Mouse (Mus musculus) retina, postnatal 7 days (tissue): ENCODE measurements around the gene Adgrb3.
"Not testable (repeated sequence)": the region's sequence is repeated elsewhere in the genome, so short reads cannot be mapped to it uniquely, and the experiment has no call there.

Source experiments
- DNase-seq: peaks from one replicate; pipeline ENCODE4 v3.0.0-alpha.2; 2012; ENCODE audit warnings: low read depth, low spot score

The Adgrb3 gene

GRCm38 (mm10) chr1:25510321-25511055, 319.0 kb downstream of the Adgrb3 start:
- peak; percentile 40 for DNase-seq

GRCm38 (mm10) chr1:25504313-25504712, 325.2 kb downstream of the Adgrb3 start:
- DNase-seq: no peak

- no peak for DNase-seq
These were observed 326.0 kb downstream of the Adgrb3 start for GRCm38 (mm10) chr1:25503524-25503923.

DNA sequence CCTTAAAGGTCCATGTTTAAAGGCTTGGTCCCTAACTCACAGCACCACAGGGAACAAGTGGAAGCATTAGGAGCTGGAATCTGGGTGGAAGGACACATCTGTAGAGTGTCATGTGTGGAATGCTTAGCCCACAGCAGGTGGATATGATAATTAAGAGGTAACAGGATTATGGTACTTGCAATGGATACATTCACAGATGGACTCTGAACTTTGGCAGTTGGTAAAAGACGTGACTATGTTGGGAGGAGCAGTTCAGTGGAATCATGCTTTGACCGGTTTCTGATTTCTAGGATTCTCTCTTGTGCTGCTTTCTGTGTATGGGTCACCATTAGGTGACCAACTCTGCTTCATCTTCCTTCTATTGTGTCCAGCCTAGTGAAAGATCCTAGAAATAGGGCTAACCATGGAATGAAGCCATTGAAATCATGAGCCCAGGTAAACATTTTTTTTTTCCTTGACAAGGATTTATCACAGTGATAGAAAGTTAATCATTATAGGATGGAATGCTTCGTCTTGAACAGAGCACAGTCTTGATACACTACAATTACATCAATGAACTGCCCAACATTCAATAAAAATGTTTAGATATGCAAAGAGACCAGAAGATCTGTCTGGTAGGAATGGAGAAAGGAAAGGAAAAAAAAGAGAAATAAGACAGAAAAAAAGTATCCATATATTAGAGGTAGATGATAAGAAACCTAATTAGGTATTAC, 334.1 kb downstream of the Adgrb3 start:
- DNase-seq: no peak

DNA sequence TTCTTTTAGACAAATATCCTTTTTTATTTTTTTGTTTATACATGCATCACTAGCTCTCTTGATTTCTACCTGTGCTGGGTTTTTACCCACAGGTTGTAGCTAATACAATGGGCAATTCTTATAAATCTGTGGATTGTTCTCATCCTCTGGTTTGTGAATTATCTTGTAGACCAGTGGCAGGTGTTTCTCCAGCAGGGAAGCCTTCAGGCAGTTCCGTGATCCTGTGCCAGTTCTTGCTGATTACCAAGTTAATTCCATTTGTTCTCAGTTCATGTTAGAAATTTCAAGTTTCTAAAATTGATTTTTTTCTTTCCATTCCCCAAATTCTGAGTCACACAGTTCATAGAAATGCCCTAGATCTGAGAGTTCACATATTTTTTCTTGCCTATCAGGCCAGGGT, 338.0 kb downstream of the Adgrb3 start:
- no peak for DNase-seq

DNA sequence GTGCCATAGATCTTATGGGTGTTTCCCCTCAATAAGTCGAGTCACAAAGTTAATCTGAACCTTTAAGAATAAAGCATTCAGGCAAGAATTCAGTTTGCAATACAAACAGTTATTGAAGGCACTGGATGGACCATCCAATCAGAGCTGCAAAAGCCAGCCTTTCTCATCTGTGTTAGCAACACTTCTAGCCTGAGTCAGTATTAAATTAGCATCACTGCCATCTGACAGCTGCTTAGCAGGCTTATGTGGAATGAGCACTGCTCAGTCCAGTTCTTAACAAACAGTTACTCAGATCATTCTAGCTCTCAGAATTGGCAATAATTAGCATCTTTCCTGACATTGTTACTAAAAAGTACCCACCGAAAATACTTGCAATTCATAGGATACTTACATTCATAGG, 339.3 kb downstream of the Adgrb3 start:
- no peak for DNase-seq

GRCm38 (mm10) chr1:25475699-25476098, 353.8 kb downstream of the Adgrb3 start:
- DNase-seq: no peak

DNA sequence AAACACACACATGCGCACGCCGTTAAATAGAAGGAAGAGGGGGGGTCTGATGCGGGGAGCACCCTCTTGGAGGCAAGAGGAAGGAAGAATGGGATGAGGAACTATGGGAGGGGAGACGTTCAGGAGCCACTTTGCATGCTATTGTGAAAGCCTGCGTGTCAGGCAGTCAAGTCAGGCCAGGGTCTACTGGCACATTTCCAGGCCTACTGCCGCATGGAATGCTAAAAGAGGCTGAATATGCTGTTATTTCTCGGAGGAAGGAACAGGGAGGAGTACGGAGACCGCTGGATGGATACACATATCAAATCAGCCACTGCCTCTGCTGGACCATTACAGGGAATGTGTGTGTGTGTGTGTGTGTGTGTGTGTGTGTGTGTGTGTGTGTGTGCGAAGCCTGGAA, 355.0 kb downstream of the Adgrb3 start:
- DNase-seq: no peak

- DNase-seq: not testable (repeated sequence)
These were observed 357.9 kb downstream of the Adgrb3 start for GRCm38 (mm10) chr1:25471612-25472011.

GRCm38 (mm10) chr1:25462612-25463011, 366.9 kb downstream of the Adgrb3 start:
- no peak for DNase-seq

GRCm38 (mm10) chr1:25435506-25435905, 394.0 kb downstream of the Adgrb3 start:
- no peak for DNase-seq

GRCm38 (mm10) chr1:25430219-25430862, 399.2 kb downstream of the Adgrb3 start:
- no peak for DNase-seq

GRCm38 (mm10) chr1:25420701-25421100, 408.8 kb downstream of the Adgrb3 start:
- no peak for DNase-seq

DNA sequence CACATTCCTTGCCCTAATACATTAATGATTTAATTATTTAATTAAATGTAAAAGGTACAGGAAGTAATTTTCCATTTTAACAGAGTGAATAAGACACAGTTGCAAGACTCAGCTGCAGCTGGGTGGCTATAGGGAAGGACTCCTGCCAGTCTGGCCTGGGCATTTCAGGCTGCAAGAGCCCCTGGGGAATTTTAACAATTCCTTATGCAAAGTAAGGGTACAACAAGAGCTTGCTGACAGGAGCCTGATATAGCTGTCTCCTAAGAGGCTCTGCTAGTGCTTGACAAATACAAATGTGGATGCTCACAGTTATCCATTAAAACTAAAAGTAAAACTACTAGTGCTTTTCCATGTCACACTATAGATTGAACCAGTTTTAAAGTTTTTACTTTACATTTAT, 410.1 kb downstream of the Adgrb3 start:
- no peak for DNase-seq

GRCm38 (mm10) chr1:25415084-25415483, 414.4 kb downstream of the Adgrb3 start:
- no peak for DNase-seq

GRCm38 (mm10) chr1:25364186-25364585, 465.3 kb downstream of the Adgrb3 start:
- DNase-seq: no peak

GRCm38 (mm10) chr1:25358554-25358953, 471.0 kb downstream of the Adgrb3 start:
- DNase-seq: no peak

GRCm38 (mm10) chr1:25355486-25355885, 474.0 kb downstream of the Adgrb3 start:
- no peak for DNase-seq

DNA sequence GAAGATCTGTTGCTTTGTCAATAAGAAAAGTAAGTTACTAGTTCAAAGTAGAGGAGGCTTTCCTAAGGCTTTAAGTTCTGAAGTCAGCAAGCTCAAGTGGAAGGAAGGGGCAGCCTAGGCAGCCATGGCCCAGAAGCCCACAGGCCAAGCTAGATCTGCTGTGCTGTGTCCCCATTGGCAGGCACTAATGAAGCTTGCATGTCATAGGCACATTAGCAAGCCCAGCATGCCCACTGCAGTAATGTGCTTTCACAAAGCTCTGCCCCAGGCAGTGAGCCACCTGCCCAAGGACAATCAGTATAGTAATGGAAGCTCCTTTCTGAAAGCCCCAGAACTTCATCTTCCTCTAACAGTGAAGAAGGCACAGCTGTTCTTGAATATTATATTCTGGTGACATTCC, 484.6 kb downstream of the Adgrb3 start:
- no peak for DNase-seq

- no peak for DNase-seq
These were observed 504.1 kb downstream of the Adgrb3 start for GRCm38 (mm10) chr1:25325406-25325805.

- DNase-seq: no peak
These were observed 512.4 kb downstream of the Adgrb3 start for GRCm38 (mm10) chr1:25317142-25317541.

- DNase-seq: no peak
These were observed 517.2 kb downstream of the Adgrb3 start for GRCm38 (mm10) chr1:25312344-25312743.

GRCm38 (mm10) chr1:25310066-25310465, 519.4 kb downstream of the Adgrb3 start:
- DNase-seq: no peak
